Mouse (Mus musculus) bone marrow, adult 2 months (tissue): ENCODE results near the gene Tbx2.

Experiments
- CTCF ChIP-seq: fragments of 200-500 bp; IDR thresholded peaks from 2 replicates; pipeline ENCODE4 v1.5.1; 2011; ENCODE audit warnings: low read length, control low read depth; ENCODE audit not compliant: control insufficient read depth, insufficient read depth
- POLR2A ChIP-seq: fragments of 200-500 bp; IDR thresholded peaks from 2 replicates; pipeline ENCODE4 v1.6.1; 2011; ENCODE audit warnings: low read depth, mild to moderate bottlenecking, control low read depth, low read length, borderline replicate concordance; ENCODE audit not compliant: control insufficient read depth

DNA sequence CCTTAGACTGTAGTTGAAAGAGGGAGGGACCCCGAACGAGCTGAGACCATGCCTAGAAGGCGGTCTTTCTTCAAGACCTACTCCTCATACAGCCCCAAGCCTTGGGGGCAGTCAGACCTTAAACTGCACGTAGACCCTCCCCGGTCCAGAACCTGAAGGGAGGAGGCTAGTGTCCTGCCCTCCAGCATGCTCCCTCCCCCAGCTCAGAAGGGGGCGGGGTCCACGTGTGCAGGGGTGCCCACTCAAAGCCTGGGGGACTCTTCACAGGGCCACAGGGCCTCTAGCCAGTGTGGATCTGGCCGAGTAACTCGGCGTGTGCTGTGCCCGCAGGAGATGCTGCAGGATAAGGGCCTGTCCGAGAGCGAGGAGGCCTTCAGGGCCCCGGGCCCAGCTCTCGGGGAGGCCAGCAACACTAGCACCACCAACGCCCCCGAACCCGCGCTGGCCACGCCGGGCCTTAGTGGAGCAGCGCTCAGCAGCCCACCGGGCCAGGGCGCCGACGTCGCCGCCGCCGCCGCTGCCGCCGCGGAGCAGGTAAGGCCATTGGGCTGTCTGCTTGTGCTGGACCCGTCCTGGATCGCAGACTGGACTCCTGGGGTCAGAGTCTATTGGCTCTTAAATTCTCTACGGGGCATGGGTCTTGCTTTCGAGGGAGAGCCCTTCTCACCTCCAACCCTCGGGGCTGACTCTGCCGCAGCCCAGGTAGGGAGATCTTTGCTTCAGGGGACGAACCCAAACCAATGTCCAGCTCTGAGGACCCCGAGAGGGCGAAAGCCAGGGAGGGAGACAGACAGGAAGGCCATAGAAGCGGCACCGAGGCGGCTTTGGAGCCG lies 57.6 kb downstream of the Tbx2 start:
- no peak for TF ChIP-seq CTCF
- no peak for TF ChIP-seq POLR2A
